Mouse (Mus musculus): ENCODE measurements around the gene Ica1.

Ica1 gene

DNA sequence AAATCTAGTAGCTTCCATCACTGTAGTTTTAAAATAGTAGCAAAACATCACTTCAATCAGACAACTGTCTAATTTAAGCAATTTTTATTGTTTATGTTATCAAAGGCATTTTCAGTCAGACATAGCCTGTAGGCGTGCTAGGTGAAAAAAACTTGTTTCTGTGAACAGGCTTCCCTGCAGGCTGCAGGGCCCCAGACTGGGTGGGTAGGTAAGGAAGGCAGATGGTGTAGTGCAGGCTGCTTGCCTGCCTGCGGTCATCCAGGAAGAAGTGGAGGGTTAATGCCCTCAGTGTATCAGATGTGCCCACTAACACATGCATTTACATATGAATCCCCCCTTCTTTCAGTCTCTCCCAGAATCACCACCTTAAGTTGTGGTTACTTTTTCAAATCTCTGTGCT is 132.6 kb downstream of the Ica1 start:
- no peak for DNase-seq (ENCODE audit: inconsistent ontology term)

GRCm38 (mm10) chr6:8644703-8645102 is 133.6 kb downstream of the Ica1 start:
- no peak for DNase-seq (ENCODE audit: inconsistent ontology term)

- no peak for DNase-seq (ENCODE audit: inconsistent ontology term)
These were observed 137.4 kb downstream of the Ica1 start for GRCm38 (mm10) chr6:8640863-8641262.

- no peak for DNase-seq (ENCODE audit: inconsistent ontology term)
These were observed 138.8 kb downstream of the Ica1 start for GRCm38 (mm10) chr6:8639526-8639925.

DNA sequence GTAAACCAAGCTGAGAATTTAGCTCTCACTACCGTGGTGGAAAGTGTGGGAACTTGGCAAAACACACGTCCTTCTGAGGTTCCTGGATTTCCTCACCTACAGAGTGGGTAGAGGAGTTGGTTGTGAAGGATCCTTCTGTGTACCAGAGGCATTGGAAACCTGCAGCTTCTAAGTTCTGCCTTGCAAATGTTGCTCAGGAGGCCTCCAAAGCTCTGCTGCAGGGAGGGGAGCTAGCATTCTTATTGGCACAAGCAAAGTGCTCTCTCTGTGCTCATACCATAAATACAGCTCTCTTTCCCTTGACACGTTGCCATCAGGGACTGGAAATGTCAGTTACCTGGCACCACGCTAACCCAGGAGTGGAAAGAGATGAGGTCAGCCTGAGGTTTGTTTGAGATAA is 139.4 kb downstream of the Ica1 start:
- no peak for DNase-seq (ENCODE audit: inconsistent ontology term)

DNA sequence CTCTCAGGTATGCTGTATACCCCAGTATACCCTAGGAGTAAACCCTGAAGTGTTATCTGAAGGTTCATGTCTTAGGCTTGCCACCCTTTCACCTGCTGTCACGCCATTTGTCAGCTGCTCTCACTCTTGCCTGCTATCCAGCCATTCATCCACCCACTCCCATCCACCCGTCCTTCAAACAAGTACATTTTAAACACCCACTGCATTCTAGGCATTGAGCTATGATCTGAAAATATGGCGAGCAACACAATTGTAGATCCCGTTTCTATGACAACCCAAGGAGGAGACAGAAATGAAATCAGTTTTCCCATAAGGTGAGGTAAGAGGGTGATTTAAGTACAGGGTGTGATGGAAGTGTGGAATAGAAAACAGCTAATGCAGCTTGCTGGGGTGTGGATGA is 140.2 kb downstream of the Ica1 start:
- DNase-seq (ENCODE audit: inconsistent ontology term), result no peak

- DNase-seq (ENCODE audit: inconsistent ontology term), result no peak
These were observed 145.6 kb downstream of the Ica1 start for GRCm38 (mm10) chr6:8632701-8633100.

DNA sequence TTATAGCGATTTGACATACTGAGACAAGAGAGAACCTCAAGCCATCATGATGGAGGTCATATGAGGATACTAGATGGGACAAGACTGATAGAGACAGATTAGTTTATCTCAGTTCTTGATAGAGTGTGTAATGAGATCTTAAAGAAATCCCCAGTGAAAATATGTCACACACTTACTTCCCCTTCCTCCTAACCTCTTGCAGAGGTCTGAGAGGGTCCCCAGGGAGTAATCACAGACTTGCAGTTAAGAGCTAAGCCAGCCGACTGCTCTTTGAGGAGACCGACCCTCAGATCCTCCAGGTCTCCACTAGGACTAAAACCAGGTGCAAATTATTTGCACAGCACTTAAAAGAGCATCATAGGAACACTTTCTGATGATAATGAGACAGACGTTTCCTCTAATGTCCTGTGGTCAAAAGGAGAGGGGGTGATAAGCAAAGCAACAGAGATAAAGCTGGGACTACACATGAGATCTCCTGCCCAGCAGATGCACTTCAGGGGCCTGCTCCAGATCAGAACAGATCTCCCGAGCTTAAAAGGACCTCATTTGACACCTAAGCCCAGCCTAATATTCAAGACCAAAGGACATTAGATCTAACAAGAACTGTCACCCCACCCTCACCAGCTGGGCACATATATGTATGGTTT is 146.2 kb downstream of the Ica1 start:
- no peak for DNase-seq (ENCODE audit: inconsistent ontology term)

GRCm38 (mm10) chr6:8631362-8631761 is 146.9 kb downstream of the Ica1 start:
- DNase-seq (ENCODE audit: inconsistent ontology term), result no peak

DNA sequence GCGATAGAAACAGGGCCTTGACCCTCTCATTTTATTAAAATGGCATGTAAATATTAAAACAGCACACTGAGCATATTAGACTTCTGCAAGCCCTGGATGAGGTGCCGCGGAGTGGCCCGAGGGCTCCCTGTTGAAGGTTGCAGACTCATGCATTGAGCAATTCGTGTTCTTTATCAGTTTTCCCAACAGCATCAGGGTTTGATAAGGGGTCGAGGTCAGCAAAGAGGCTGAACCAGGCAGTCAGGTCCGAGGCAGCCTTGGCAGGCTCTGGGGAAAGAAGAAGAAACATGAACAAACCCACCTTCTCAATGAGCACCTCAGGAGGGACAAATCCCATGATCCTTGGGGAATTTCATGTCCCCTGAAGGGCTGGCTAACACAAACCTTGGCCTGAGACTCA is 147.8 kb downstream of the Ica1 start:
- no peak for DNase-seq (ENCODE audit: inconsistent ontology term)

GRCm38 (mm10) chr6:8628715-8629267 is 149.5 kb downstream of the Ica1 start:
- no peak for DNase-seq (ENCODE audit: inconsistent ontology term)

DNA sequence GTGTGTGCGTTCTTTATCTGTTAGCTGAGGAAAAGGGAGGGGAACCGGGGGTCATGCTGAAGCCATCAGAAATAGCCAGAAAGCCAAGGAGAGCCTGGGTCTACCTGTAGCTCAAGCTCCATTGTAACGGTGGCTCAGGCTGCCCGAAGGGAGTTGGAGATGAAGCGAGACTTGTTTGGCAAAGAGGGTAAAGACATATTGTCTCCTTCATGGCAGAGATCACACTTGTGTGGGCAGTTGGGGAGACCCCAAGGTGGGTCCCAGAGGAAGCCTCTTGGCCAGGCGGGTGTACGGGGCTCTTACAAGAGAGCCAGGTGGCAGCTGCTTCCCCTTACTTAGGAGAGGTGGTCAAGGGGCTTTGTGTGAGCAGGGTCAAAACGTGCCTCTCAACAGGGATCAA is 150.1 kb downstream of the Ica1 start:
- DNase-seq (ENCODE audit: inconsistent ontology term), result no peak

- peak; percentile 17 for DNase-seq (ENCODE audit: inconsistent ontology term)
These were observed 155.2 kb downstream of the Ica1 start for GRCm38 (mm10) chr6:8623045-8623444.

DNA sequence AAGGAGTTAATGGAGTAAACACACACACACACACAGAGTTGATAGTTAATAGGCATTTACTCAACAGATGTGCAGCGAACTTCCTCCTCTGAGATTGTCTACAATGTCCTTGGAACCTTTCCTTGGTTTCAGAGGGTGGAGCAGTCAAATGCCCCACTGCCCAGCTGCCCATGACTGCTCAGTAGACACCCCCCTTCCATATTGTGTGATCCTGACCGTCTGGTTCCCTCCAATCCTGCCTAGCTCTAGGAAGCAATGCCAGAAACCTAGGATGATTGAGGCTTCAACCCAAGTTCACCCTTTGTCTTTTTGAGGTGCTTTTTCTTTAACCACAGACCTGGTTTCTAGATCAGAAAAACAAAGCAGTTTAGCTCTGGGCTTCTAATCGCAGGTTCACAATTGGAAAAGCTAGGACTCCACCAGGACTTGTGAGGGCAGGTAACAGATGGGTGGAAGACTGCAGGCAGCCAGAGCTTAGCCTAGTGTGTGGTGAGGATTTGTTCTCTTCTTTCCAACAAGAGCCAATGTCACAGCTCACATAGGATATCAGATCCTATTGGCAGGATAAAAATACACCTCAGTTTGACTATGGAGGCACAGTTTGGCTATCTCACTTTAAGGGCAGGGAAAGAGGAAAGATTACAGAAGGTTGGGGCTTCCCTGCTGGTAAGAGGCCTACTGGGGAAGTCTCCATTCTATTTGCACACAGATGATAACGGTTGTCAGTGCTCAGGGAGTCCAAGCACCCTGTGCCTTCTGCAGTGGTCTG is 158.5 kb downstream of the Ica1 start:
- DNase-seq (ENCODE audit: inconsistent ontology term), result no peak

GRCm38 (mm10) chr6:8617369-8617768 is 160.9 kb downstream of the Ica1 start:
- DNase-seq (ENCODE audit: inconsistent ontology term), result no peak

- no peak for DNase-seq (ENCODE audit: inconsistent ontology term)
These were observed 186.6 kb downstream of the Ica1 start for GRCm38 (mm10) chr6:8591665-8592064.

DNA sequence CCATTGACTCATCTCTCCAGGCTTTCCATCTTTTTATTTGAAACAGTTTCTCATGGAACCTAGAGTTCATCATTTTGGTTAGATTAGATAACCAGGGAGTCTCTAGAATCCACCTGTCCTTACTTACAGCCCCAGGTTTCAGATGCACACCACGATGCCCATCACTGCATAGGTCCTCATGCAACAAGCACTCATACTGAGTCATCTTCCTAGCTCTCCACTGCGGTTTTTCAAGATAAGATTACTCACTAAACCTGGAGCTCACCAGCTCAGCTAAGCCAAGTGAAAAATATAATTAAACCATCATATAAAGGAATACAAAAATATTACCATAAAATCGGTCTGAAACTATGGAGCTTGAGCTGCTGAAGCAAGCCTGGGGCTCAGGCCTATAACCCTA is 194.4 kb downstream of the Ica1 start:
- DNase-seq (ENCODE audit: inconsistent ontology term), result no peak

- no peak for DNase-seq (ENCODE audit: inconsistent ontology term)
These were observed 195.9 kb downstream of the Ica1 start for GRCm38 (mm10) chr6:8582377-8582776.
